Mouse (Mus musculus): ENCODE results near the gene Cdh4. TPM values are rescaled to one million over a fixed set of nuclear protein-coding genes. Genes with fewer than 3 reads are reported as not detected.

Gene Cdh4
- polyA plus RNA-seq (2016; fragmentation: Nextera tagmentation; extraction: Ambion mirVana): 1.1 and 1.2 TPM in 2 replicates

GRCm38 (mm10) chr2:179442191-179442540, at the start of gene Cdh4:
Gene Cdh4 (plus strand): TSS chr2:179442431.
- no peak within 1 kb of the TSS for H3K27ac ChIP-seq (ENCODE audit: poor library complexity, severe bottlenecking)
- H3K9me3 ChIP-seq (replicated peaks): no peaks in the 10 kb centered on the region
- peak within 1 kb of the TSS; percentile 72 for H3K9ac ChIP-seq
- peak within 1 kb of the TSS; percentile 69 for H3K4me3 ChIP-seq
- H3K4me2 ChIP-seq: peak within 1 kb of the TSS; percentile 99
- ATAC-seq (ENCODE audit: insufficient number of reproducible peaks, low FRiP score): peak; percentile 89
- H3K36me3 ChIP-seq: no peaks in the 10 kb centered on the region
- H3K27me3 ChIP-seq (replicated peaks): peaks cover 50% of the 10 kb centered on the region
- 1% methylated on average over 40 of the region's 40 CpGs for WGBS
- peaks cover 15% of the 10 kb centered on the region for H3K4me1 ChIP-seq (replicated peaks)

- Histone ChIP-seq H3K4me1 (replicated peaks) (peaks cover 8% of the 10 kb centered on the region; the same call in 1 of the 2 replicates), H3K4me3 (no peak overlapping the region), H3K36me3 (no peaks in the 10 kb centered on the region), H3K9ac (no peak overlapping the region), H3K9me3 (replicated peaks) (0 out of 2 replicates have a peak, but pooled peaks cover 3% of the 10 kb centered on the region), H3K4me2 (no peak overlapping the region), H3K27me3 (replicated peaks) (no peaks in the 10 kb centered on the region), H3K27ac (ENCODE audit: poor library complexity, severe bottlenecking) (no peak overlapping the region)
- no peak for ATAC-seq (ENCODE audit: insufficient number of reproducible peaks, low FRiP score)
- WGBS: 56% methylated on average over 5 of the region's 5 CpGs
Observed at GRCm38 (mm10) chr2:179395442-179395841, 46.8 kb upstream of the Cdh4 start.

GRCm38 (mm10) chr2:179399645-179400249, 42.5 kb upstream of the Cdh4 start:
- no peak overlapping the region for H3K27ac ChIP-seq (ENCODE audit: poor library complexity, severe bottlenecking)
- H3K9ac ChIP-seq: no peak overlapping the region
- H3K4me2 ChIP-seq: no peak overlapping the region
- no peak overlapping the region for H3K4me3 ChIP-seq
- no peak for ATAC-seq (ENCODE audit: insufficient number of reproducible peaks, low FRiP score)
- H3K36me3 ChIP-seq: no peaks in the 10 kb centered on the region
- WGBS: 82% methylated on average over 14 of the region's 14 CpGs
- no peaks in the 10 kb centered on the region for H3K4me1 ChIP-seq (replicated peaks)
- no peaks in the 10 kb centered on the region for H3K27me3 ChIP-seq (replicated peaks)
- 0 out of 2 replicates have a peak, but pooled peaks cover 6% of the 10 kb centered on the region for H3K9me3 ChIP-seq (replicated peaks)

GRCm38 (mm10) chr2:179410866-179411561, 31.2 kb upstream of the Cdh4 start:
- ATAC-seq (ENCODE audit: insufficient number of reproducible peaks, low FRiP score): no peak
- Histone ChIP-seq H3K27ac (ENCODE audit: poor library complexity, severe bottlenecking) (no peak overlapping the region), H3K36me3 (no peaks in the 10 kb centered on the region), H3K4me3 (no peak overlapping the region), H3K9me3 (replicated peaks) (0 out of 2 replicates have a peak, but pooled peaks cover 2% of the 10 kb centered on the region), H3K4me2 (no peak overlapping the region), H3K9ac (no peak overlapping the region), H3K27me3 (replicated peaks) (no peaks in the 10 kb centered on the region), H3K4me1 (replicated peaks) (peaks cover 5% of the 10 kb centered on the region; the same call in 1 of the 2 replicates)
- WGBS: 65% methylated on average over 8 of the region's 8 CpGs

- no peak overlapping the region for H3K27ac ChIP-seq (ENCODE audit: poor library complexity, severe bottlenecking)
- ATAC-seq (ENCODE audit: insufficient number of reproducible peaks, low FRiP score): no peak
- no peaks in the 10 kb centered on the region for H3K27me3 ChIP-seq (replicated peaks)
- H3K4me2 ChIP-seq: no peak overlapping the region
- 73% methylated on average over 2 of the region's 2 CpGs for WGBS
- no peak overlapping the region for H3K9ac ChIP-seq
- H3K36me3 ChIP-seq: no peaks in the 10 kb centered on the region
- no peak overlapping the region for H3K4me3 ChIP-seq
- 0 out of 2 replicates have a peak, but pooled peaks cover 2% of the 10 kb centered on the region for H3K9me3 ChIP-seq (replicated peaks)
- H3K4me1 ChIP-seq (replicated peaks): peaks cover 5% of the 10 kb centered on the region; the same call in 1 of the 2 replicates
Observed at GRCm38 (mm10) chr2:179412966-179413365, 29.3 kb upstream of the Cdh4 start.

- H3K27me3 ChIP-seq (replicated peaks): no peaks in the 10 kb centered on the region
- no peak overlapping the region for H3K4me3 ChIP-seq
- no peak for ATAC-seq (ENCODE audit: insufficient number of reproducible peaks, low FRiP score)
- H3K36me3 ChIP-seq: no peaks in the 10 kb centered on the region
- WGBS: 78% methylated on average over 11 of the region's 11 CpGs
- H3K9me3 ChIP-seq (replicated peaks): 0 out of 2 replicates have a peak, but pooled peaks cover 2% of the 10 kb centered on the region
- no peak overlapping the region for H3K9ac ChIP-seq
- H3K4me2 ChIP-seq: no peak overlapping the region
- no peak overlapping the region for H3K27ac ChIP-seq (ENCODE audit: poor library complexity, severe bottlenecking)
- peaks cover 5% of the 10 kb centered on the region; the same call in 1 of the 2 replicates for H3K4me1 ChIP-seq (replicated peaks)
Observed at GRCm38 (mm10) chr2:179414253-179414652, 28.0 kb upstream of the Cdh4 start.

- no peaks in the 10 kb centered on the region for H3K27me3 ChIP-seq (replicated peaks)
- no peak overlapping the region for H3K4me2 ChIP-seq
- WGBS: 86% methylated on average over 9 of the region's 9 CpGs
- ATAC-seq (ENCODE audit: insufficient number of reproducible peaks, low FRiP score): no peak
- peaks cover 5% of the 10 kb centered on the region; the same call in 1 of the 2 replicates for H3K4me1 ChIP-seq (replicated peaks)
- H3K9me3 ChIP-seq (replicated peaks): no peaks in the 10 kb centered on the region
- no peak overlapping the region for H3K9ac ChIP-seq
- H3K27ac ChIP-seq (ENCODE audit: poor library complexity, severe bottlenecking): no peak overlapping the region
- H3K4me3 ChIP-seq: no peak overlapping the region
- H3K36me3 ChIP-seq: no peaks in the 10 kb centered on the region
Observed at GRCm38 (mm10) chr2:179414704-179415103, 27.5 kb upstream of the Cdh4 start.

- H3K4me3 ChIP-seq: no peak overlapping the region
- H3K9ac ChIP-seq: no peak overlapping the region
- H3K9me3 ChIP-seq (replicated peaks): no peaks in the 10 kb centered on the region
- no peak for ATAC-seq (ENCODE audit: insufficient number of reproducible peaks, low FRiP score)
- H3K4me2 ChIP-seq: no peak overlapping the region
- H3K27ac ChIP-seq (ENCODE audit: poor library complexity, severe bottlenecking): no peak overlapping the region
- H3K27me3 ChIP-seq (replicated peaks): no peaks in the 10 kb centered on the region
- no peaks in the 10 kb centered on the region for H3K36me3 ChIP-seq
- WGBS: 54% methylated on average over 8 of the region's 8 CpGs
- peaks cover 5% of the 10 kb centered on the region; the same call in 1 of the 2 replicates for H3K4me1 ChIP-seq (replicated peaks)
Observed at GRCm38 (mm10) chr2:179415892-179416403, 26.3 kb upstream of the Cdh4 start.

- whole genome bisulfite sequencing: 82% methylated on average over 16 of the region's 16 CpGs
- ATAC-seq (ENCODE audit: insufficient number of reproducible peaks, low FRiP score): no peak
- H3K9ac ChIP-seq: no peak overlapping the region
- H3K27ac ChIP-seq (ENCODE audit: poor library complexity, severe bottlenecking): no peak overlapping the region
- H3K36me3 ChIP-seq: no peaks in the 10 kb centered on the region
- H3K4me3 ChIP-seq: no peak overlapping the region
- H3K27me3 ChIP-seq (replicated peaks): no peaks in the 10 kb centered on the region
- no peak overlapping the region for H3K4me2 ChIP-seq
- H3K4me1 ChIP-seq (replicated peaks): peaks cover 5% of the 10 kb centered on the region; the same call in 1 of the 2 replicates
- no peaks in the 10 kb centered on the region for H3K9me3 ChIP-seq (replicated peaks)
Observed at GRCm38 (mm10) chr2:179416587-179417227, 25.5 kb upstream of the Cdh4 start.

- no peak overlapping the region for H3K4me3 ChIP-seq
- no peaks in the 10 kb centered on the region for H3K36me3 ChIP-seq
- no peak overlapping the region for H3K27ac ChIP-seq (ENCODE audit: poor library complexity, severe bottlenecking)
- H3K27me3 ChIP-seq (replicated peaks): no peaks in the 10 kb centered on the region
- H3K9ac ChIP-seq: no peak overlapping the region
- no peaks in the 10 kb centered on the region for H3K4me1 ChIP-seq (replicated peaks)
- ATAC-seq (ENCODE audit: insufficient number of reproducible peaks, low FRiP score): no peak
- 56% methylated on average over 3 of the region's 3 CpGs for WGBS
- no peaks in the 10 kb centered on the region for H3K9me3 ChIP-seq (replicated peaks)
- H3K4me2 ChIP-seq: no peak overlapping the region
Observed at GRCm38 (mm10) chr2:179425602-179426001, 16.6 kb upstream of the Cdh4 start.

- no peak overlapping the region for H3K4me3 ChIP-seq
- H3K27me3 ChIP-seq (replicated peaks): no peaks in the 10 kb centered on the region; the same call in 1 of the 2 replicates
- no peak overlapping the region for H3K4me2 ChIP-seq
- WGBS: 73% methylated on average over 3 of the region's 3 CpGs
- no peaks in the 10 kb centered on the region for H3K9me3 ChIP-seq (replicated peaks)
- no peak for ATAC-seq (ENCODE audit: insufficient number of reproducible peaks, low FRiP score)
- H3K27ac ChIP-seq (ENCODE audit: poor library complexity, severe bottlenecking): no peak overlapping the region
- H3K36me3 ChIP-seq: no peaks in the 10 kb centered on the region
- H3K4me1 ChIP-seq (replicated peaks): no peaks in the 10 kb centered on the region
- H3K9ac ChIP-seq: no peak overlapping the region
Observed at GRCm38 (mm10) chr2:179428889-179429288, 13.3 kb upstream of the Cdh4 start.
